Mouse (Mus musculus): ENCODE measurements around the gene Gm42417. TPM values are rescaled to one million over a fixed set of nuclear protein-coding genes. Genes with fewer than 3 reads are reported as not detected.

Gene Gm42417
- polyA plus RNA-seq, 1 experiment, result 1.2 TPM

- H3K4me1 ChIP-seq (ENCODE audit: control insufficient read depth, insufficient read depth, low read length), result no peaks in the 10 kb centered on the region
- no peak overlapping the region for H3K4me3 ChIP-seq (ENCODE audit: low read depth, low read length)
- no peaks in the 10 kb centered on the region for H3K27me3 ChIP-seq (ENCODE audit: control insufficient read depth, insufficient read depth, low read length, poor library complexity, severe bottlenecking)
- no peaks in the 10 kb centered on the region for H3K36me3 ChIP-seq (ENCODE audit: control insufficient read depth, insufficient read depth, low read length, poor library complexity, severe bottlenecking)
- TF ChIP-seq POLR2A (IDR thresholded peaks at IDR 0.05; ENCODE audit: insufficient read depth, low read length) (no peak), EP300 (IDR thresholded peaks at IDR 0.05; ENCODE audit: insufficient read depth, low read depth, low read length) (no peak), CTCF (IDR thresholded peaks at IDR 0.05; ENCODE audit: low read depth, low read length) (no peak)
- H3K9ac ChIP-seq (ENCODE audit: low read depth, poor library complexity, severe bottlenecking), result no peak overlapping the region
- no peaks in the 10 kb centered on the region for H3K9me3 ChIP-seq (replicated peaks; ENCODE audit: control insufficient read depth, insufficient read depth, low read length, poor library complexity, severe bottlenecking)
- no peak overlapping the region for H3K27ac ChIP-seq (ENCODE audit: insufficient read depth, low read length)
Observed at GRCm38 (mm10) chr1:36562388-36562787, 23.2 kb upstream of the Gm42417 start.

- no peak overlapping the region for H3K4me3 ChIP-seq (ENCODE audit: low read depth, low read length)
- no peaks in the 10 kb centered on the region for H3K4me1 ChIP-seq (ENCODE audit: control insufficient read depth, insufficient read depth, low read length)
- no peaks in the 10 kb centered on the region for H3K36me3 ChIP-seq (ENCODE audit: control insufficient read depth, insufficient read depth, low read length, poor library complexity, severe bottlenecking)
- H3K27ac ChIP-seq (ENCODE audit: insufficient read depth, low read length), result no peak overlapping the region
- H3K27me3 ChIP-seq (ENCODE audit: control insufficient read depth, insufficient read depth, low read length, poor library complexity, severe bottlenecking), result no peaks in the 10 kb centered on the region
- TF ChIP-seq EP300 (IDR thresholded peaks at IDR 0.05; ENCODE audit: insufficient read depth, low read depth, low read length), result no peak
- H3K9ac ChIP-seq (ENCODE audit: low read depth, poor library complexity, severe bottlenecking), result no peak overlapping the region
- H3K9me3 ChIP-seq (replicated peaks; ENCODE audit: control insufficient read depth, insufficient read depth, low read length, poor library complexity, severe bottlenecking), result no peaks in the 10 kb centered on the region
Observed at GRCm38 (mm10) chr1:36560903-36561302, 21.7 kb upstream of the Gm42417 start.

GRCm38 (mm10) chr1:36559888-36560287 is 20.7 kb upstream of the Gm42417 start:
- no peak overlapping the region for H3K9ac ChIP-seq (ENCODE audit: low read depth, poor library complexity, severe bottlenecking)
- H3K4me1 ChIP-seq (ENCODE audit: control insufficient read depth, insufficient read depth, low read length), result peaks cover 2% of the 10 kb centered on the region
- H3K9me3 ChIP-seq (replicated peaks; ENCODE audit: control insufficient read depth, insufficient read depth, low read length, poor library complexity, severe bottlenecking), result no peaks in the 10 kb centered on the region
- TF ChIP-seq POLR2A (IDR thresholded peaks at IDR 0.05; ENCODE audit: insufficient read depth, low read length), result no peak
- TF ChIP-seq CTCF (IDR thresholded peaks at IDR 0.05; ENCODE audit: low read depth, low read length), result no peak
- no peak for TF ChIP-seq EP300 (IDR thresholded peaks at IDR 0.05; ENCODE audit: insufficient read depth, low read depth, low read length)
- no peak overlapping the region for H3K27ac ChIP-seq (ENCODE audit: insufficient read depth, low read length)
- H3K36me3 ChIP-seq (ENCODE audit: control insufficient read depth, insufficient read depth, low read length, poor library complexity, severe bottlenecking), result no peaks in the 10 kb centered on the region
- H3K4me3 ChIP-seq (ENCODE audit: low read depth, low read length), result no peak overlapping the region
- H3K27me3 ChIP-seq (ENCODE audit: control insufficient read depth, insufficient read depth, low read length, poor library complexity, severe bottlenecking), result no peaks in the 10 kb centered on the region

GRCm38 (mm10) chr1:36559256-36559655 is 20.0 kb upstream of the Gm42417 start:
- H3K27ac ChIP-seq (ENCODE audit: insufficient read depth, low read length), result no peak overlapping the region
- peaks cover 2% of the 10 kb centered on the region for H3K4me1 ChIP-seq (ENCODE audit: control insufficient read depth, insufficient read depth, low read length)
- H3K36me3 ChIP-seq (ENCODE audit: control insufficient read depth, insufficient read depth, low read length, poor library complexity, severe bottlenecking), result no peaks in the 10 kb centered on the region
- H3K9me3 ChIP-seq (replicated peaks; ENCODE audit: control insufficient read depth, insufficient read depth, low read length, poor library complexity, severe bottlenecking), result no peaks in the 10 kb centered on the region
- no peak for TF ChIP-seq EP300 (IDR thresholded peaks at IDR 0.05; ENCODE audit: insufficient read depth, low read depth, low read length)
- TF ChIP-seq POLR2A (IDR thresholded peaks at IDR 0.05; ENCODE audit: insufficient read depth, low read length), result no peak
- no peak for TF ChIP-seq CTCF (IDR thresholded peaks at IDR 0.05; ENCODE audit: low read depth, low read length)
- no peak overlapping the region for H3K4me3 ChIP-seq (ENCODE audit: low read depth, low read length)
- H3K9ac ChIP-seq (ENCODE audit: low read depth, poor library complexity, severe bottlenecking), result no peak overlapping the region
- no peaks in the 10 kb centered on the region for H3K27me3 ChIP-seq (ENCODE audit: control insufficient read depth, insufficient read depth, low read length, poor library complexity, severe bottlenecking)

GRCm38 (mm10) chr1:36558031-36558993 is 19.1 kb upstream of the Gm42417 start, which contains the start of gene Sema4c:
TSS of gene Sema4c (minus strand) at chr1:36558349.
- H3K27me3 ChIP-seq (ENCODE audit: control insufficient read depth, insufficient read depth, low read length, poor library complexity, severe bottlenecking), result no peaks in the 10 kb centered on the region
- no peaks in the 10 kb centered on the region for H3K36me3 ChIP-seq (ENCODE audit: control insufficient read depth, insufficient read depth, low read length, poor library complexity, severe bottlenecking)
- peak within 1 kb of the TSS; percentile 84 for H3K4me3 ChIP-seq (ENCODE audit: low read depth, low read length)
- TF ChIP-seq EP300 (IDR thresholded peaks at IDR 0.05; ENCODE audit: insufficient read depth, low read depth, low read length) (no peak), CTCF (IDR thresholded peaks at IDR 0.05; ENCODE audit: low read depth, low read length) (no peak), POLR2A (IDR thresholded peaks at IDR 0.05; ENCODE audit: insufficient read depth, low read length) (no peak)
- H3K9me3 ChIP-seq (replicated peaks; ENCODE audit: control insufficient read depth, insufficient read depth, low read length, poor library complexity, severe bottlenecking), result no peaks in the 10 kb centered on the region
- H3K4me1 ChIP-seq (ENCODE audit: control insufficient read depth, insufficient read depth, low read length), result peaks cover 2% of the 10 kb centered on the region
- no peak within 1 kb of the TSS for H3K27ac ChIP-seq (ENCODE audit: insufficient read depth, low read length)
- peak within 1 kb of the TSS; percentile 67 for H3K9ac ChIP-seq (ENCODE audit: low read depth, poor library complexity, severe bottlenecking)

- H3K27ac ChIP-seq (ENCODE audit: insufficient read depth, low read length), result no peak overlapping the region
- TF ChIP-seq POLR2A (IDR thresholded peaks at IDR 0.05; ENCODE audit: insufficient read depth, low read length), result no peak
- TF ChIP-seq EP300 (IDR thresholded peaks at IDR 0.05; ENCODE audit: insufficient read depth, low read depth, low read length), result no peak
- TF ChIP-seq CTCF (IDR thresholded peaks at IDR 0.05; ENCODE audit: low read depth, low read length), result no peak
- no peaks in the 10 kb centered on the region for H3K36me3 ChIP-seq (ENCODE audit: control insufficient read depth, insufficient read depth, low read length, poor library complexity, severe bottlenecking)
- no peaks in the 10 kb centered on the region for H3K9me3 ChIP-seq (replicated peaks; ENCODE audit: control insufficient read depth, insufficient read depth, low read length, poor library complexity, severe bottlenecking)
- peak overlapping the region; percentile 84 for H3K4me3 ChIP-seq (ENCODE audit: low read depth, low read length)
- peaks cover 2% of the 10 kb centered on the region for H3K4me1 ChIP-seq (ENCODE audit: control insufficient read depth, insufficient read depth, low read length)
- peak overlapping the region; percentile 67 for H3K9ac ChIP-seq (ENCODE audit: low read depth, poor library complexity, severe bottlenecking)
- no peaks in the 10 kb centered on the region for H3K27me3 ChIP-seq (ENCODE audit: control insufficient read depth, insufficient read depth, low read length, poor library complexity, severe bottlenecking)
Observed at GRCm38 (mm10) chr1:36557457-36558011, 18.3 kb upstream of the Gm42417 start.
